Mouse (Mus musculus) layer of hippocampus, adult 9-11 months (tissue): ENCODE results near the gene Polr3h.
"Not testable (repeated sequence)": the region's sequence is repeated elsewhere in the genome, so short reads cannot be mapped to it uniquely, and the experiment has no call there.

ENCODE experiments used
- DNase-seq: peaks from one replicate; pipeline ENCODE4 v3.0.0; 2022

The Polr3h gene

GRCm38 (mm10) chr15:81925760-81926445 is at the start of gene Polr3h:
Gene Polr3h, minus strand, starts transcription at chr15:81926240.
- peak; percentile 97 for DNase-seq

GRCm38 (mm10) chr15:81975156-81975555 is 49.1 kb upstream of the Polr3h start:
- not testable (repeated sequence) for DNase-seq

GRCm38 (mm10) chr15:81970498-81970897 is 44.5 kb upstream of the Polr3h start:
- not testable (repeated sequence) for DNase-seq

- not testable (repeated sequence) for DNase-seq
Observed at GRCm38 (mm10) chr15:81969635-81970034, 43.6 kb upstream of the Polr3h start.

GRCm38 (mm10) chr15:81969173-81969572 is 43.1 kb upstream of the Polr3h start:
- DNase-seq, result no peak

- DNase-seq, result no peak
Observed at GRCm38 (mm10) chr15:81968447-81968846, 42.4 kb upstream of the Polr3h start.

- no peak for DNase-seq
Observed at GRCm38 (mm10) chr15:81967821-81968220, 41.8 kb upstream of the Polr3h start.

- DNase-seq, result no peak
Observed at GRCm38 (mm10) chr15:81966062-81966829, 40.2 kb upstream of the Polr3h start.

GRCm38 (mm10) chr15:81964980-81965545 is 39.0 kb upstream of the Polr3h start:
- DNase-seq, result no peak

GRCm38 (mm10) chr15:81964262-81964661 is 38.2 kb upstream of the Polr3h start:
- DNase-seq, result no peak

GRCm38 (mm10) chr15:81961078-81961451 is 35.0 kb upstream of the Polr3h start:
- DNase-seq, result no peak

GRCm38 (mm10) chr15:81960171-81961077 is 34.4 kb upstream of the Polr3h start, which contains the start of gene Pmm1:
Gene Pmm1, minus strand, starts transcription at chr15:81960930.
- peak; percentile 99 for DNase-seq

GRCm38 (mm10) chr15:81958906-81959305 is 32.9 kb upstream of the Polr3h start:
- no peak for DNase-seq

- DNase-seq, result no peak
Observed at GRCm38 (mm10) chr15:81957598-81957997, 31.6 kb upstream of the Polr3h start.

GRCm38 (mm10) chr15:81956457-81956856 is 30.4 kb upstream of the Polr3h start:
- peak; percentile 54 for DNase-seq

- no peak for DNase-seq
Observed at GRCm38 (mm10) chr15:81955414-81955813, 29.4 kb upstream of the Polr3h start.

GRCm38 (mm10) chr15:81954716-81955115 is 28.7 kb upstream of the Polr3h start:
- DNase-seq, result no peak

GRCm38 (mm10) chr15:81954151-81954583 is 28.1 kb upstream of the Polr3h start:
- no peak for DNase-seq

- DNase-seq, result no peak
Observed at GRCm38 (mm10) chr15:81952310-81952709, 26.3 kb upstream of the Polr3h start.

- no peak for DNase-seq
Observed at GRCm38 (mm10) chr15:81951159-81951558, 25.1 kb upstream of the Polr3h start.

GRCm38 (mm10) chr15:81950716-81951115 is 24.7 kb upstream of the Polr3h start:
- no peak for DNase-seq

- no peak for DNase-seq
Observed at GRCm38 (mm10) chr15:81949476-81950131, 23.6 kb upstream of the Polr3h start.
